ENCODE assay signal across 8 mouse cellular contexts in the genomic region with DNA sequence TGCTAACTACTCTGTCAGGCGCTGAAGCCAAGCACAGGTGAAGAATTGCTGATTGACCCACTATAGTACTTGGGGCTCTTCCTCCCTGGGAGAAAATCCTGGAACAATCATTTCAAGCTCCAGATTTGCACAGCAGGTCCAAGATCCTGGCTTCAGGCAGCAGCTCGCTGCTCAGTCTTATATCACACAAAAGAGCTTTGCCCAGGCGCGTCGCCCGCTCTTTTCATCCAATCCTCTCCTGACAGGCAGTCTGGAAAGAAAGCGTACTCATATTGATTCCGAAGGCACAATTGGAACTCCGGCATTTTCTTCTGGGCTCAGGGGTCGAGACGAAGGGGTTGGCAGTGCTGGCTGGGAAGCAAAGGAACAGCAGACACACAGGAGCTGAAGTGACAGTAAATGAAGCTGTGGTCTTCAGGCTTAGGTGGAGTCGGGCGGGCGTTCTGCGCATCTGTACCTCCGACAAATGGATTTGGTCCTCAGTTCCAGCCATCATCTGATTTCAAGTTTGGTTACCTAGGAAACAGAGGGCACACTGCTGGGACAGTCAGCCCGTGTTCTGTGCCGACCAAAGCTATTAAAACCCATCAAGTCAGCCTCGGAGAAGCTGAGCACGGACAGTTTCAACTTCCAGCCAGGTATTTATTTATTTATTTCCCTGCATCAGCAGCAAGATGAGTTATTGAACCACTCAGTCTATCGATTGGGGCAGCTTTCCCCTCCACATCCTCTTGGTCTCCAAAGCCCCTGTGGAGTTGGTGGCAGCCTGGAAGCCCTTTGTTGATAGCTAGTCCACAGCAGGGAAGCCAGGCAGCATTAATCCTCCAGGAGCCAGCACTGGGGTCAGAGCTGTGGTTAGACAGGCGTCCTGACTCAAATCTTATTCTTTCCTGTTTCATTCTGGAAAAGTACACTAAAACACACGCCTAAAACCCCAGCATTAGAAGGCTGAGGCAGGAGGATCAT.
DNase-seq lines count a peak whose midpoint lies in the region; ATAC-seq and TF ChIP-seq lines count a peak whose summit lies in the region.

No protein-coding gene starts in this region.

- H3K9me3 ChIP-seq in forebrain, embryonic 13.5 days (replicated peaks), result no peaks in the 10 kb centered on the region
- H3K9me3 ChIP-seq in neural tube, embryonic 13.5 days, result no peaks in the 10 kb centered on the region

- no peak for TF ChIP-seq POLR2A in kidney, adult 2 months (IDR thresholded peaks at IDR 0.05; ENCODE audit: low read depth, low read length)

- H3K4me3 ChIP-seq in forebrain, embryonic 13.5 days, result peak overlapping the region; percentile 32
- H3K4me3 ChIP-seq in neural tube, embryonic 13.5 days, result no peak overlapping the region
- H3K4me3 ChIP-seq in kidney, adult 2 months (ENCODE audit: insufficient read depth, low read depth, low read length), result no peak overlapping the region

- peak; percentile 8 for DNase-seq in cerebellum, adult 11-12 months
- peak; percentile 15 to 36 for DNase-seq in layer of hippocampus, postnatal 10 days (ENCODE audit: low spot score in 2 of 2)
- DNase-seq in MN1 (ENCODE audit: low spot score), result no peak
- DNase-seq in kidney, adult 2 months, result no peak
- DNase-seq in thymus, postnatal 4 days, result no peak
- DNase-seq in gastrocnemius, adult 18-20 months (ENCODE audit: low spot score), result no peak

- H3K4me2 ChIP-seq in forebrain, embryonic 13.5 days, result peak overlapping the region; percentile 57
- H3K4me2 ChIP-seq in neural tube, embryonic 13.5 days, result peak overlapping the region; percentile 33

- peaks cover 12% of the 10 kb centered on the region for H3K4me1 ChIP-seq in forebrain, embryonic 13.5 days
- H3K4me1 ChIP-seq in neural tube, embryonic 13.5 days (replicated peaks), result peaks cover 6% of the 10 kb centered on the region; the same call in 1 of the 2 replicates
- peaks cover 8% of the 10 kb centered on the region; the same call in 1 of the 2 replicates for H3K4me1 ChIP-seq in kidney, adult 2 months (ENCODE audit: control insufficient read depth, insufficient read depth, low read length)

- peak; percentile 87 for ATAC-seq in forebrain, embryonic 13.5 days
- peak; percentile 61 for ATAC-seq in neural tube, embryonic 13.5 days (ENCODE audit: low read depth)

- peak overlapping the region; percentile 80 for H3K27ac ChIP-seq in forebrain, embryonic 13.5 days
- H3K27ac ChIP-seq in neural tube, embryonic 13.5 days (replicated peaks), result peak overlapping the region; percentile 78
- H3K27ac ChIP-seq in kidney, adult 2 months (ENCODE audit: insufficient read depth, low read depth, low read length), result no peak overlapping the region

- H3K9ac ChIP-seq in forebrain, embryonic 13.5 days, result peak overlapping the region; percentile 21
- no peak overlapping the region; the same call in 1 of the 2 replicates for H3K9ac ChIP-seq in neural tube, embryonic 13.5 days

- WGBS in forebrain, embryonic 13.5 days, result 14% methylated on average over 23 of the region's 23 CpGs
- WGBS in neural tube, embryonic 13.5 days, result 46% methylated on average over 23 of the region's 23 CpGs
- WGBS in kidney, adult 2 months, result 75% methylated on average over 23 of the region's 23 CpGs

- TF ChIP-seq CTCF in kidney, adult 2 months (conservative IDR thresholded peaks at IDR 0.05; ENCODE audit: insufficient read depth, insufficient read length, low read depth, low read length), result no peak

- no peaks in the 10 kb centered on the region for H3K36me3 ChIP-seq in forebrain, embryonic 13.5 days (ENCODE audit: poor library complexity, severe bottlenecking)
- no peaks in the 10 kb centered on the region for H3K36me3 ChIP-seq in neural tube, embryonic 13.5 days
- H3K36me3 ChIP-seq in kidney, adult 2 months (ENCODE audit: control insufficient read depth, insufficient read depth, low read length), result no peaks in the 10 kb centered on the region

- H3K27me3 ChIP-seq in forebrain, embryonic 13.5 days, result no peaks in the 10 kb centered on the region
- no peaks in the 10 kb centered on the region for H3K27me3 ChIP-seq in neural tube, embryonic 13.5 days
- no peaks in the 10 kb centered on the region for H3K27me3 ChIP-seq in kidney, adult 2 months (replicated peaks; ENCODE audit: control insufficient read depth, insufficient read depth, low read length)

Comparison
In these comparisons a context has a peak if more than half of its experiments do, and no peak if none do; other contexts are left out.
1. DNase-seq: peak in cerebellum, adult 11-12 months (single experiment) and layer of hippocampus, postnatal 10 days (2 of 2); none in MN1 (single experiment), kidney, adult 2 months (single experiment), thymus, postnatal 4 days (single experiment) and gastrocnemius, adult 18-20 months (single experiment).